Mouse (Mus musculus) T-cell, adult 66 days (primary cell): ENCODE measurements around the gene Zfpm1. TPM values are rescaled to one million over a fixed set of nuclear protein-coding genes. Genes with fewer than 3 reads are reported as not detected.

Source experiments
- total RNA-seq, 2 experiments: library from RNA; stranded (reverse); gene quantifications; 3 replicates in 1 of 2; 4 replicates in 1 of 2; pipeline ENCODE4 v1.2.4; 2023

Gene Zfpm1
- total RNA-seq, result 10 to 100 TPM; 73.7 to 74.3 TPM

DNA sequence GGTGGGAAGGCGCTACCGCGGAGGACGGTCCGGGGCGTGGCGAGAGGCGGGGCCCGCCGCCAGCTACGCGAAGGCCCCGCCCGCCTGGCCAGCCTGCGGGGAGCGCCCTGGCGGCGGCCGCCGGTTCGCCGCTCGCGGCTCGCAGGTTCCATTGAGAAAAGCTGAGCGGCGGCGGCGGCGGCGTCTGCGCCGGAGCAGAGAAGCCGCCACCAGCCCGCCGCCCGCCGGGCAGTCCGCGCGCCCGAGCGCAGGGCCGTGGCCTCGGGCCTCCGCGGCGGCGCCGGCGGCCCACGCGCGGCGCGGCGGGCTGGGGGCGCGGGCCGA is at the start of gene Zfpm1:
Zfpm1 (plus strand) TSS at position 107 of the 324 bp plus-strand sequence.

GRCm38 (mm10) chr8:122360696-122361416 is 78.9 kb downstream of the Zfpm1 start, which contains the start of gene Trhr2:
TSS of gene Trhr2 (minus strand) at chr8:122360746.

DNA sequence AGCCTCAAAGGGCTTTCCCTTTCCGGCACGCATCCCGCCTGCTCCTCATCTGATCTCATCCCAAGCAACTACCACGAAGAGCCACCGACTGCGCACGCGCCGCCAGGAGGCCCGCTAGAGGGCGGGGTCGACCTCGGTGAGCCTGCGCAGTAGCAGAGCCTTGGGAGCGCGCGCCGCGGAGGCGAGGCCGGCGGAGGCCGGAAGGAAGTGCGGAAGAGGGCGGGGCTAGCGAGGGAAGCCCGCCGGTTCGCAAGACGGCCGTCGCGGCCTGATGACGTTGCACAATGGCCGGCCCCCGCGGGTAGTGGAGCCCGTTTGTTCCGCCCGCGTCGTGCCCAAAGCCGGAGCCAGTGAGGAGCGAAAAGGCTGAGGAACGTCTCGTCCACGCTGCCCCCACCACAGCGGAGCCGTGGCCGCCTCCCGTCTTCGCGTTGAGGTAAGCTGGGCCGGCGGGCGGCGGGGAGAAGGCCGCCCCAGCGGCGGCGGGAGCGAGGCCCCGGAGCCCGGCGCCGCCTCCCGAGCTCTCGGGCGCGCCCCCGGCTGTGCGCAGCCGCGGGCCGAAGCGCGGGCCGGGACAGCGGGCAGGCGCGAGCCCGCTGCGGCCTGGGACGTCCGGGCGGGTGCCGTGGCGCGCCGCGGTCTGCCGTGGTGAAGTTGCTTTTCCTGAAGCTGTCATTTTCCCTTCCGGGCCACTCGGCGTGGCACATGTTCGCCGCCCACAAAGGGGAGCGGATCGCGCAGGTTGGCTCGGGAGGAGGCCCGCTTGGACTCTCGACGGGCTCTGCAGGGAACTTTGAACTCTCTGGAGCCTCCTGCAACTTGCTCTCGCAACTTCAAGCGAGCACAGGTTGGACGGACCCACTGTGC is 94.7 kb downstream of the Zfpm1 start, which contains the start of gene Zc3h18:
Zc3h18 (plus strand) TSS at position 245 of the 867 bp plus-strand sequence.

Other genes with a start within 250 kb of the Zfpm1 start
- gene Trhr2, start 78.6 kb downstream of the Zfpm1 start, total RNA-seq, result not detected
- 100 to 1,000 TPM in 1 of 2 experiments, 10 to 100 TPM in 1; 99.5 to 108 TPM for gene Zc3h18, start 94.5 kb downstream of the Zfpm1 start, total RNA-seq
- gene Il17c, start 139.9 kb downstream of the Zfpm1 start, total RNA-seq, result 1 to 10 TPM in 1 of 2 experiments, not detected in 1; 1.1 TPM
- 100 to 1,000 TPM; 150 to 183 TPM for gene Cyba, start 150.8 kb downstream of the Zfpm1 start, total RNA-seq
- 10 to 100 TPM; 12.1 to 14.2 TPM for gene Mvd, start 161.3 kb downstream of the Zfpm1 start, total RNA-seq
- 1 to 10 TPM; 6.2 to 6.9 TPM for gene Snai3, start 178.6 kb downstream of the Zfpm1 start, total RNA-seq
- 10 to 100 TPM; 91.9 to 98.7 TPM for gene Rnf166, start 193.9 kb downstream of the Zfpm1 start, total RNA-seq
- 10 to 100 TPM; 58.5 to 59.7 TPM for gene Ctu2, start 194.0 kb downstream of the Zfpm1 start, total RNA-seq